Mouse (Mus musculus): ENCODE results near the gene Tpra1. TPM values are rescaled to one million over a fixed set of nuclear protein-coding genes. Genes with fewer than 3 reads are reported as not detected.

Gene Tpra1
- polyA plus RNA-seq, 1 experiment: not detected

DNA sequence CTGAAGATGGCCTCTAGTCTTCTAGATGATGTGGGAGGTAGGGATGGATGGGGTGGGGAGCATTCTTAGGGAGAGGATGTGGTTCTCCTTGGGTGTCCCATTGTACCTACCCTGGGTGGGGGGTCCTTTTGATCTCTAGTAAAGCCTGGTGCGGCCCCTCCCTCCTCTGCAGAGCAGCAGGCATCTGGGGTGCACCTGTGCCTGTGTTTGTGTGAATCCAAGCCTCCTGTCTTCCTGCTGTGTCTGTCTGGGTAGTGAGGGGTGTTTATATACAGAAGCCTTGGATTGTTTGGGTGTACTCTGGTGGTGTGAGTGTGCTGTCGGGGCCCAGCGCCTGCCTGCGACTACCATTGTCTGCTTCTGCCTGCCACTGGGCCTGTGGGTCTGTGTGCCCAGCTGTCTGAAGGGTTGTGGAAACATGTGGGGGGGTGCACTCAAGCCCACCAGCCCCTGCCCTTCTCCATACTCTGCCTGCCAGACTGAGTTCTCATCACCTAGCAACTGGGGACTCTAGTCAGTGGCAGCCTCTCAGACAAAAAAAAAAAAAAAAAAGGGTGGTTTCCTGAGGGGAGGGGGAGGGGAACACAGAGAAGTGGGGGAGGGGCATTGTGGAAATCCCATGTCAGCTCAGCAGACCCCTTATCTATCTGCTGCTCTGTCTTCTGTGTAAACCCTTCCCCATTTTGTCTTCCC is 36.1 kb downstream of the Tpra1 start:
- no peak overlapping the region for H3K4me3 ChIP-seq (ENCODE audit: insufficient read depth, low read depth, low read length)
- no peak for TF ChIP-seq POLR2A (IDR thresholded peaks at IDR 0.05; ENCODE audit: insufficient read depth, low read depth, low read length)
- no peak for TF ChIP-seq CTCF (IDR thresholded peaks at IDR 0.05; ENCODE audit: insufficient read depth, low read depth, low read length)
- 53% methylated on average over 4 of the region's 4 CpGs for WGBS
- peaks cover 74% of the 10 kb centered on the region for H3K4me1 ChIP-seq (ENCODE audit: control insufficient read depth, insufficient read depth, low read length)
- no peak overlapping the region for H3K27ac ChIP-seq (ENCODE audit: insufficient read depth, low read depth, low read length)

- Histone ChIP-seq H3K4me3 (ENCODE audit: insufficient read depth, low read depth, low read length) (no peak overlapping the region), H3K27ac (ENCODE audit: insufficient read depth, low read depth, low read length) (no peak overlapping the region), H3K4me1 (ENCODE audit: control insufficient read depth, insufficient read depth, low read length) (peaks cover 71% of the 10 kb centered on the region)
- TF ChIP-seq CTCF (IDR thresholded peaks at IDR 0.05; ENCODE audit: insufficient read depth, low read depth, low read length): no peak
- TF ChIP-seq POLR2A (IDR thresholded peaks at IDR 0.05; ENCODE audit: insufficient read depth, low read depth, low read length): no peak
- 91% methylated on average over 5 of the region's 5 CpGs for WGBS
Measured at GRCm38 (mm10) chr6:88938664-88939055, 36.6 kb downstream of the Tpra1 start.

DNA sequence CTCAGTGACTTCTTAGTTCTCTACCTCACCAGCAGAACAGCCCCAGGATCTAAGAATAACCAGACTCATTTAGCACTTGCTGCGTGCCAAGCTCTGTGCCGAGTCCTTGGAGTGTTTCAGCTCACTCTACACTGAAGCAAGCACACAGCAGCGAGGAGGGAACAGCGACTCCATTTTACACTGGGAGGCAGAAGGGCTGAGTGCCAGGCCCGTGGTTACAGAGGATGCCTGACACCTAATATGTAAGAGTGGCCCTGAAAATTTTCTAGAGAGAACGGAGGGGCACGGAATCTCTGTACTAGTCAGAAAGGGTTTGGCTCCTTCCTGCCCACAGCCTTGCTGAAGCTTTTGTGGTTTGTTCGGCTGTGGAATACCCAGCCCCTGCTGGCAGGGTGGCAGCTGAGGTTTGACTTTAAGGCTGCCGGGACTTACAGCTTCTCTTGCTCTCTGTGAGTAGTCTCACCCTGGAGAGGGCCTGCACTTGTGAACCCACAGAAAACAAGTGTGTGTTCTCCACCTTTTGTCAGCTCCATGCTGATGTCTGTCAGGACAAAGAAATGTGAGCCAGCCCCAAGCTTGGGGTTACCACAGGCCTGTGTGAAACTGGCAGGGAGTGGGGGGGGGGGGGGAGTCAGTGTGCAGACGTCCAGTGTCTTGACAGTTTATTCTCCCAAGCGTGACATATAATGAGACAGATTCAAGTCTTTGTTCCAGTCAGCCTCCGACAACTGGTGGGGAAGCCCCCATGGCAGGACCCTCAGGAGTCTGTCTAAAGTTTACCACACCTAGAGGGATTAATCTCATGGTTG is 37.4 kb downstream of the Tpra1 start:
- TF ChIP-seq CTCF (IDR thresholded peaks at IDR 0.05; ENCODE audit: insufficient read depth, low read depth, low read length): no peak
- no peak for TF ChIP-seq POLR2A (IDR thresholded peaks at IDR 0.05; ENCODE audit: insufficient read depth, low read depth, low read length)

GRCm38 (mm10) chr6:88940090-88940916 is 38.3 kb downstream of the Tpra1 start:
- peaks cover 63% of the 10 kb centered on the region for H3K4me1 ChIP-seq (ENCODE audit: control insufficient read depth, insufficient read depth, low read length)
- no peak overlapping the region for H3K27ac ChIP-seq (ENCODE audit: insufficient read depth, low read depth, low read length)
- TF ChIP-seq CTCF (IDR thresholded peaks at IDR 0.05; ENCODE audit: insufficient read depth, low read depth, low read length) (no peak), POLR2A (IDR thresholded peaks at IDR 0.05; ENCODE audit: insufficient read depth, low read depth, low read length) (no peak)
- no peak overlapping the region for H3K4me3 ChIP-seq (ENCODE audit: insufficient read depth, low read depth, low read length)
- 82% methylated on average over 9 of the region's 9 CpGs for WGBS

More for the DNA sequence above, 37.4 kb downstream of the Tpra1 start:
- Histone ChIP-seq H3K27ac (ENCODE audit: insufficient read depth, low read depth, low read length) (peak overlapping the region; percentile 19; the same call in 1 of the 2 replicates), H3K4me1 (ENCODE audit: control insufficient read depth, insufficient read depth, low read length) (peaks cover 68% of the 10 kb centered on the region), H3K4me3 (ENCODE audit: insufficient read depth, low read depth, low read length) (no peak overlapping the region)
- WGBS: 37% methylated on average over 12 of the region's 12 CpGs

DNA sequence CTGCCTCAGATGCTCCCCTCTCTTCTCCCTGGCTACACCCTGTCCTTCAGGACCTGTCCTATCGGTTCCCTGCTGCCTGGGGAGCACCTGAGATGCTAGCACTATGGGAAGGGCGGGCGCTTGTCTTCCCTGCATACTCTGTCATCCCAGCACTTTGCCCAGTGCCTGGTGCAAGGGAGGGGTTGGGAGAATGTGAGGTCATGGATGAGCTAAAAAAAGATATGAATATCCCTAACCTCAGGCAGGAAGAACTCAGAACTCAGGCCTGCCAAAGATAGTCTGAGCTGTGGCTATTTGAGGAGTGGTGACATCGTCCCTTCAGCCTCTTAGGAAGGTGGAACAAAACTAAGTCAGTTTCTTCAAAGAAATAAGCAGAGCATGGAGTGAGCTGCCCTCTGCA is 39.6 kb downstream of the Tpra1 start:
- H3K4me1 ChIP-seq (ENCODE audit: control insufficient read depth, insufficient read depth, low read length): peaks cover 61% of the 10 kb centered on the region
- no peak overlapping the region for H3K4me3 ChIP-seq (ENCODE audit: insufficient read depth, low read depth, low read length)
- 89% methylated on average over 4 of the region's 4 CpGs for WGBS
- no peak overlapping the region for H3K27ac ChIP-seq (ENCODE audit: insufficient read depth, low read depth, low read length)
- TF ChIP-seq POLR2A (IDR thresholded peaks at IDR 0.05; ENCODE audit: insufficient read depth, low read depth, low read length): no peak
- no peak for TF ChIP-seq CTCF (IDR thresholded peaks at IDR 0.05; ENCODE audit: insufficient read depth, low read depth, low read length)

DNA sequence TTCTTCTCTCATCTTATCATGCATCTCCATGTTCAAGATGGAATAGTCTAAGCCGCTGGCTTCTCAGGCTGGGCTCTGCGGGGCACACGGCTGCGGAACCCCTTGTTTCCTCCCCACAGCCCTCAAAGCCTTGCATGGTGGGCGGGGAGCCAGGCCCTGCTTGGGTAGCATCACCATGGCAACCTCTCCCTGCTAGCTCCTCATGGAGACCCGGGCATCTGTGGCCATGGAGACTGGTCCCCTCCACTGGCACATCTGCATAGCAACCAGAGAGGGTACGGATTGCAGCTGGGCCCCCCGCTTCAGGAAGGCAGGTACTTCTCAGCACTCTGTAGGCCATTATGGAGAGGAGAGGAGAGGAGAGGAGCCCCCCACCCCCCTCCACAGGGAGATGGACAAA is 40.5 kb downstream of the Tpra1 start:
- TF ChIP-seq CTCF (IDR thresholded peaks at IDR 0.05; ENCODE audit: insufficient read depth, low read depth, low read length) (no peak), POLR2A (IDR thresholded peaks at IDR 0.05; ENCODE audit: insufficient read depth, low read depth, low read length) (no peak)

GRCm38 (mm10) chr6:88943666-88944065 is 41.6 kb downstream of the Tpra1 start:
- no peak overlapping the region for H3K27ac ChIP-seq (ENCODE audit: insufficient read depth, low read depth, low read length)
- no peak for TF ChIP-seq CTCF (IDR thresholded peaks at IDR 0.05; ENCODE audit: insufficient read depth, low read depth, low read length)
- TF ChIP-seq POLR2A (IDR thresholded peaks at IDR 0.05; ENCODE audit: insufficient read depth, low read depth, low read length): no peak
- 80% methylated on average over 6 of the region's 6 CpGs for WGBS
- H3K4me1 ChIP-seq (ENCODE audit: control insufficient read depth, insufficient read depth, low read length): peaks cover 48% of the 10 kb centered on the region
- no peak overlapping the region for H3K4me3 ChIP-seq (ENCODE audit: insufficient read depth, low read depth, low read length)

More for the DNA sequence above, 40.5 kb downstream of the Tpra1 start:
- 13% methylated on average over 8 of the region's 8 CpGs for WGBS
- Histone ChIP-seq H3K4me1 (ENCODE audit: control insufficient read depth, insufficient read depth, low read length) (peaks cover 56% of the 10 kb centered on the region), H3K27ac (ENCODE audit: insufficient read depth, low read depth, low read length) (0 out of 2 replicates have a peak overlapping the region, but pooled peaks have one; percentile 0), H3K4me3 (ENCODE audit: insufficient read depth, low read depth, low read length) (no peak overlapping the region)

DNA sequence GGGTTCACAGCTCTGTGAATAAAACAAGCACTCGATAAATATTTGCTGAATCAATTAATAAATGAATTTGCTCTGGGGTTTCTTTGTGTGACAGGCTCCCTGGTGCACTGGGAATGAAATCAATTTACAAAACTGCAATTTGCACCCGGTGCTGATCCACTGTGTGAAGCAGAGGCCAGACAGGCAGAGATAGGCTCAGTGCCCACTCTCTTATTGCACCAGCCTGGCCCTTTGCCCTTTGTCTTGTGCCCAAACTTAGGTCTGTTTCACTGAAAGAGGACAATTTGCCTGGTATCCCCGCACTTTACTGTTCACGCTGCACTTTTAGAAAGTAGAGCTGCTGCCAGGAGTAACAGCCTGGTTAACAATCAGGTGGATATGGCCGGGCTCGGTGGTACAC is 44.4 kb downstream of the Tpra1 start:
- no peak overlapping the region for H3K27ac ChIP-seq (ENCODE audit: insufficient read depth, low read depth, low read length)
- H3K4me1 ChIP-seq (ENCODE audit: control insufficient read depth, insufficient read depth, low read length): peaks cover 24% of the 10 kb centered on the region
- no peak overlapping the region for H3K4me3 ChIP-seq (ENCODE audit: insufficient read depth, low read depth, low read length)
- 72% methylated on average over 6 of the region's 6 CpGs for WGBS
- TF ChIP-seq CTCF (IDR thresholded peaks at IDR 0.05; ENCODE audit: insufficient read depth, low read depth, low read length) (no peak), POLR2A (IDR thresholded peaks at IDR 0.05; ENCODE audit: insufficient read depth, low read depth, low read length) (no peak)
